Comparison of ENCODE assay signal across 8 mouse cellular contexts in genomic region chr15:89212495-89212894, GRCm38 (mm10). TPM values are rescaled to one million over a fixed set of nuclear protein-coding genes. Genes with fewer than 3 reads are reported as not detected.
DNase-seq lines count a peak whose midpoint lies in the region; ATAC-seq and TF ChIP-seq lines count a peak whose summit lies in the region.

No protein-coding gene starts in this region.

- TF ChIP-seq CTCF in kidney, adult 2 months (conservative IDR thresholded peaks at IDR 0.05; ENCODE audit: insufficient read depth, insufficient read length, low read depth, low read length), result no peak

- H3K4me1 ChIP-seq in heart, embryonic 12.5 days (replicated peaks), result peaks cover 29% of the 10 kb centered on the region
- peaks cover 32% of the 10 kb centered on the region for H3K4me1 ChIP-seq in hindbrain, embryonic 10.5 days (replicated peaks)
- peaks cover 24% of the 10 kb centered on the region for H3K4me1 ChIP-seq in midbrain, embryonic 12.5 days
- H3K4me1 ChIP-seq in kidney, adult 2 months (ENCODE audit: control insufficient read depth, insufficient read depth, low read length), result no peaks in the 10 kb centered on the region; the same call in 1 of the 2 replicates

- H3K9me3 ChIP-seq in heart, embryonic 12.5 days (replicated peaks), result no peaks in the 10 kb centered on the region; the same call in 1 of the 2 replicates
- peaks cover 5% of the 10 kb centered on the region; the same call in 1 of the 2 replicates for H3K9me3 ChIP-seq in hindbrain, embryonic 10.5 days
- H3K9me3 ChIP-seq in midbrain, embryonic 12.5 days, result no peaks in the 10 kb centered on the region

- H3K36me3 ChIP-seq in heart, embryonic 12.5 days, result peaks cover 12% of the 10 kb centered on the region
- peaks cover 23% of the 10 kb centered on the region for H3K36me3 ChIP-seq in hindbrain, embryonic 10.5 days
- H3K36me3 ChIP-seq in midbrain, embryonic 12.5 days, result peaks cover 18% of the 10 kb centered on the region
- no peaks in the 10 kb centered on the region for H3K36me3 ChIP-seq in kidney, adult 2 months (ENCODE audit: control insufficient read depth, insufficient read depth, low read length)

- no peaks in the 10 kb centered on the region for H3K27me3 ChIP-seq in heart, embryonic 12.5 days (replicated peaks)
- no peaks in the 10 kb centered on the region for H3K27me3 ChIP-seq in hindbrain, embryonic 10.5 days (ENCODE audit: insufficient read depth, poor library complexity, severe bottlenecking)
- no peaks in the 10 kb centered on the region for H3K27me3 ChIP-seq in midbrain, embryonic 12.5 days
- no peaks in the 10 kb centered on the region for H3K27me3 ChIP-seq in kidney, adult 2 months (replicated peaks; ENCODE audit: control insufficient read depth, insufficient read depth, low read length)

- no peak overlapping the region for H3K27ac ChIP-seq in heart, embryonic 12.5 days (ENCODE audit: poor library complexity, severe bottlenecking)
- H3K27ac ChIP-seq in hindbrain, embryonic 10.5 days, result peak overlapping the region; percentile 99
- peak overlapping the region; percentile 90; the same call in 1 of the 2 replicates for H3K27ac ChIP-seq in midbrain, embryonic 12.5 days (replicated peaks)
- H3K27ac ChIP-seq in kidney, adult 2 months (ENCODE audit: insufficient read depth, low read depth, low read length), result no peak overlapping the region

- H3K9ac ChIP-seq in heart, embryonic 12.5 days, result peak overlapping the region; percentile 95
- peak overlapping the region; percentile 89 for H3K9ac ChIP-seq in midbrain, embryonic 12.5 days (replicated peaks)

- no peak for TF ChIP-seq POLR2A in kidney, adult 2 months (IDR thresholded peaks at IDR 0.05; ENCODE audit: low read depth, low read length)

- H3K4me2 ChIP-seq in heart, embryonic 12.5 days, result peak overlapping the region; percentile 97
- peak overlapping the region; percentile 78 for H3K4me2 ChIP-seq in midbrain, embryonic 12.5 days (replicated peaks)

- no peak for ATAC-seq in heart, embryonic 12.5 days (ENCODE audit: insufficient number of reproducible peaks, low FRiP score)
- no peak for ATAC-seq in midbrain, embryonic 12.5 days (ENCODE audit: low FRiP score, low read depth)
- no peak for ATAC-seq in activated CD4-positive, CD25-positive, alpha-beta regulatory T cell, adult 4 months

- 65% methylated on average over 6 of the region's 6 CpGs for WGBS in heart, embryonic 12.5 days
- WGBS in hindbrain, embryonic 10.5 days, result 58% methylated on average over 6 of the region's 6 CpGs
- WGBS in midbrain, embryonic 12.5 days, result 66% methylated on average over 6 of the region's 6 CpGs
- 80% methylated on average over 6 of the region's 6 CpGs for WGBS in kidney, adult 2 months

- no peak for DNase-seq in heart, adult 8-10 months (ENCODE audit: low spot score)
- peak; percentile 10 for DNase-seq in ZHBTc4 (ENCODE audit: low read depth, low spot score)
- DNase-seq in hindbrain, embryonic 10.5 days (ENCODE audit: low spot score), result no peak
- DNase-seq in frontal cortex, postnatal 25 days (ENCODE audit: low spot score in 2 of 2), result no peak
- no peak for DNase-seq in kidney, adult 2 months

- H3K4me3 ChIP-seq in heart, embryonic 12.5 days, result peak overlapping the region; percentile 97
- H3K4me3 ChIP-seq in hindbrain, embryonic 10.5 days, result peak overlapping the region; percentile 91
- peak overlapping the region; percentile 73 for H3K4me3 ChIP-seq in midbrain, embryonic 12.5 days
- no peak overlapping the region; the same call in 1 of the 2 replicates for H3K4me3 ChIP-seq in kidney, adult 2 months (ENCODE audit: insufficient read depth, low read depth, low read length)

RNA-seq across cellular contexts. Expression of gene Ppp6r2, which starts 1.1 kb away (rescaled TPM):
- 21.0 and 25.9 TPM in 2 replicates for polyA plus RNA-seq in heart, embryonic 12.5 days (2016; fragmentation: Nextera tagmentation; extraction: Ambion mirVana)
- total RNA-seq in heart, adult 8-10 months (2022), result 10 to 100 TPM; 82.1 to 87.5 (median 84.7) TPM
- 27.2 and 45.7 TPM in 2 replicates for polyA plus RNA-seq in hindbrain, embryonic 10.5 days (2016; fragmentation: Nextera tagmentation; extraction: Ambion mirVana)
- 63.7 and 68.5 TPM in 2 replicates for polyA plus RNA-seq in midbrain, embryonic 12.5 days (2016; fragmentation: Nextera tagmentation; extraction: Ambion mirVana)
- polyA plus RNA-seq in kidney, adult 2 months (2012; rRNA removed), result 85.0 and 148 TPM in 2 replicates
- 10 to 100 TPM; 20.8 to 25.1 TPM for polyA plus RNA-seq in activated CD4-positive, CD25-positive, alpha-beta regulatory T cell, adult 4 months (2017; shearing (Covaris generic))

RNA-seq across cellular contexts. Expression of gene Dennd6b, which starts 16.2 kb away (rescaled TPM):
- polyA plus RNA-seq in heart, embryonic 12.5 days (2016; fragmentation: Nextera tagmentation; extraction: Ambion mirVana), result 19.9 and 20.2 TPM in 2 replicates
- 10 to 100 TPM in 2 of 4 experiments, 1 to 10 TPM in 2; 8.8 to 12.9 (median 11.0) TPM for total RNA-seq in heart, adult 8-10 months (2022)
- polyA plus RNA-seq in hindbrain, embryonic 10.5 days (2016; fragmentation: Nextera tagmentation; extraction: Ambion mirVana), result 29.7 and 40.1 TPM in 2 replicates
- 53.3 and 58.6 TPM in 2 replicates for polyA plus RNA-seq in midbrain, embryonic 12.5 days (2016; fragmentation: Nextera tagmentation; extraction: Ambion mirVana)
- polyA plus RNA-seq in kidney, adult 2 months (2012; rRNA removed), result 11.2 and 15.0 TPM in 2 replicates
- polyA plus RNA-seq in activated CD4-positive, CD25-positive, alpha-beta regulatory T cell, adult 4 months (2017; shearing (Covaris generic)), result 1 to 10 TPM; 7.7 to 8.4 TPM

RNA-seq across cellular contexts. Expression of gene Plxnb2, which starts 31.9 kb away (rescaled TPM):
- 124 and 130 TPM in 2 replicates for polyA plus RNA-seq in heart, embryonic 12.5 days (2016; fragmentation: Nextera tagmentation; extraction: Ambion mirVana)
- total RNA-seq in heart, adult 8-10 months (2022), result 100 to 1,000 TPM in 2 of 4 experiments, 10 to 100 TPM in 2; 92.5 to 104 (median 99.6) TPM
- 133 and 155 TPM in 2 replicates for polyA plus RNA-seq in hindbrain, embryonic 10.5 days (2016; fragmentation: Nextera tagmentation; extraction: Ambion mirVana)
- 164 and 170 TPM in 2 replicates for polyA plus RNA-seq in midbrain, embryonic 12.5 days (2016; fragmentation: Nextera tagmentation; extraction: Ambion mirVana)
- 288 and 297 TPM in 2 replicates for polyA plus RNA-seq in kidney, adult 2 months (2012; rRNA removed)
- polyA plus RNA-seq in activated CD4-positive, CD25-positive, alpha-beta regulatory T cell, adult 4 months (2017; shearing (Covaris generic)), result 1 to 10 TPM; 1.0 to 2.1 TPM

Comparison
In these comparisons a context has a peak if more than half of its experiments do, and no peak if none do; other contexts are left out.
1. H3K27ac ChIP-seq: peak in hindbrain, embryonic 10.5 days (single experiment) and midbrain, embryonic 12.5 days (single experiment); none in heart, embryonic 12.5 days (single experiment) and kidney, adult 2 months (single experiment).
2. RNA of gene Plxnb2, which starts 31.9 kb away (polyA plus RNA-seq): 288 to 297 TPM in kidney, adult 2 months, 164 to 170 TPM in midbrain, embryonic 12.5 days, 133 to 155 TPM in hindbrain, embryonic 10.5 days and 124 to 130 TPM in heart, embryonic 12.5 days; 1.0 to 2.1 TPM in activated CD4-positive, CD25-positive, alpha-beta regulatory T cell, adult 4 months; every median in the first group is over 10 times any median in the second.